Mouse (Mus musculus): Measurements from ENCODE around the gene Cdk18. TPM values are rescaled to one million over a fixed set of nuclear protein-coding genes. Genes with fewer than 3 reads are reported as not detected.

The Cdk18 gene
- total and polyA plus RNA-seq, 3 experiments = 0.02 to 0.33 TPM; not detected in 1

- no peak for DNase-seq (ENCODE audit: low spot score)
- TF ChIP-seq CTCF (IDR thresholded peaks at IDR 0.05; ENCODE audit: low read depth, low read length) = no peak
- TF ChIP-seq GATA1 (IDR thresholded peaks at IDR 0.05; ENCODE audit: borderline replicate concordance, low read length) = no peak
- TF ChIP-seq POLR2AphosphoS5 (IDR thresholded peaks at IDR 0.05; ENCODE audit: insufficient replicate concordance, low read depth, low read length) = no peak
- no peak for TF ChIP-seq TAL1 (conservative IDR thresholded peaks at IDR 0.05; ENCODE audit: low read depth, low read length)
- no peaks in the 10 kb centered on the region for H3K36me3 ChIP-seq (replicated peaks)
- H3K4me1 ChIP-seq (ENCODE audit: insufficient read depth, low read depth, low read length) = peaks cover 4% of the 10 kb centered on the region
- no peak for ATAC-seq (ENCODE audit: extremely low read depth, insufficient number of reproducible peaks, low FRiP score, poor library complexity, severe bottlenecking)
- H3K9me3 ChIP-seq (replicated peaks) = no peaks in the 10 kb centered on the region
- peaks cover 15% of the 10 kb centered on the region for H3K27me3 ChIP-seq (ENCODE audit: insufficient read depth, low read length)
- no peak overlapping the region for H3K4me3 ChIP-seq (ENCODE audit: low read depth, low read length)
Measured at GRCm38 (mm10) chr1:132099016-132099415, 40.5 kb downstream of the Cdk18 start.

GRCm38 (mm10) chr1:132098076-132098475 is 41.4 kb downstream of the Cdk18 start:
- Histone ChIP-seq H3K27me3 (ENCODE audit: insufficient read depth, low read length) (peaks cover 13% of the 10 kb centered on the region), H3K4me1 (ENCODE audit: insufficient read depth, low read depth, low read length) (peaks cover 4% of the 10 kb centered on the region), H3K9me3 (replicated peaks) (no peaks in the 10 kb centered on the region), H3K36me3 (replicated peaks) (no peaks in the 10 kb centered on the region), H3K4me3 (ENCODE audit: low read depth, low read length) (no peak overlapping the region)
- TF ChIP-seq POLR2AphosphoS5 (IDR thresholded peaks at IDR 0.05; ENCODE audit: insufficient replicate concordance, low read depth, low read length) (no peak), GATA1 (IDR thresholded peaks at IDR 0.05; ENCODE audit: borderline replicate concordance, low read length) (no peak), GATA2 (IDR thresholded peaks at IDR 0.05; ENCODE audit: borderline replicate concordance, low read depth, low read length) (no peak), TAL1 (conservative IDR thresholded peaks at IDR 0.05; ENCODE audit: low read depth, low read length) (no peak), CTCF (IDR thresholded peaks at IDR 0.05; ENCODE audit: low read depth, low read length) (no peak)
- DNase-seq (ENCODE audit: low spot score) (no peak), ATAC-seq (ENCODE audit: extremely low read depth, insufficient number of reproducible peaks, low FRiP score, poor library complexity, severe bottlenecking) (no peak)

- peak; percentile 91 for ATAC-seq (ENCODE audit: extremely low read depth, insufficient number of reproducible peaks, low FRiP score, poor library complexity, severe bottlenecking)
- Histone ChIP-seq H3K9me3 (replicated peaks) (no peaks in the 10 kb centered on the region), H3K27me3 (ENCODE audit: insufficient read depth, low read length) (peaks cover 8% of the 10 kb centered on the region), H3K4me1 (ENCODE audit: insufficient read depth, low read depth, low read length) (peaks cover 4% of the 10 kb centered on the region), H3K36me3 (replicated peaks) (no peaks in the 10 kb centered on the region), H3K4me3 (ENCODE audit: low read depth, low read length) (no peak overlapping the region)
- no peak for TF ChIP-seq GATA2 (IDR thresholded peaks at IDR 0.05; ENCODE audit: borderline replicate concordance, low read depth, low read length)
- TF ChIP-seq CTCF (IDR thresholded peaks at IDR 0.05; ENCODE audit: low read depth, low read length) = no peak
- TF ChIP-seq TAL1 (conservative IDR thresholded peaks at IDR 0.05; ENCODE audit: low read depth, low read length) = no peak
- TF ChIP-seq POLR2AphosphoS5 (IDR thresholded peaks at IDR 0.05; ENCODE audit: insufficient replicate concordance, low read depth, low read length) = no peak
- no peak for TF ChIP-seq GATA1 (IDR thresholded peaks at IDR 0.05; ENCODE audit: borderline replicate concordance, low read length)
- no peak for DNase-seq (ENCODE audit: low spot score)
Measured at GRCm38 (mm10) chr1:132095356-132096004, 44.0 kb downstream of the Cdk18 start.

GRCm38 (mm10) chr1:132093269-132093668 is 46.2 kb downstream of the Cdk18 start:
- ATAC-seq (ENCODE audit: extremely low read depth, insufficient number of reproducible peaks, low FRiP score, poor library complexity, severe bottlenecking) (no peak), DNase-seq (ENCODE audit: low spot score) (no peak)
- peaks cover 4% of the 10 kb centered on the region for H3K27me3 ChIP-seq (ENCODE audit: insufficient read depth, low read length)
- no peaks in the 10 kb centered on the region for H3K36me3 ChIP-seq (replicated peaks)
- H3K9me3 ChIP-seq (replicated peaks) = no peaks in the 10 kb centered on the region
- H3K4me1 ChIP-seq (ENCODE audit: insufficient read depth, low read depth, low read length) = peaks cover 4% of the 10 kb centered on the region
- no peak for TF ChIP-seq CTCF (IDR thresholded peaks at IDR 0.05; ENCODE audit: low read depth, low read length)
- TF ChIP-seq GATA1 (IDR thresholded peaks at IDR 0.05; ENCODE audit: borderline replicate concordance, low read length) = no peak
- no peak for TF ChIP-seq POLR2AphosphoS5 (IDR thresholded peaks at IDR 0.05; ENCODE audit: insufficient replicate concordance, low read depth, low read length)
- no peak for TF ChIP-seq TAL1 (conservative IDR thresholded peaks at IDR 0.05; ENCODE audit: low read depth, low read length)
- TF ChIP-seq GATA2 (IDR thresholded peaks at IDR 0.05; ENCODE audit: borderline replicate concordance, low read depth, low read length) = no peak
- no peak overlapping the region for H3K4me3 ChIP-seq (ENCODE audit: low read depth, low read length)

DNA sequence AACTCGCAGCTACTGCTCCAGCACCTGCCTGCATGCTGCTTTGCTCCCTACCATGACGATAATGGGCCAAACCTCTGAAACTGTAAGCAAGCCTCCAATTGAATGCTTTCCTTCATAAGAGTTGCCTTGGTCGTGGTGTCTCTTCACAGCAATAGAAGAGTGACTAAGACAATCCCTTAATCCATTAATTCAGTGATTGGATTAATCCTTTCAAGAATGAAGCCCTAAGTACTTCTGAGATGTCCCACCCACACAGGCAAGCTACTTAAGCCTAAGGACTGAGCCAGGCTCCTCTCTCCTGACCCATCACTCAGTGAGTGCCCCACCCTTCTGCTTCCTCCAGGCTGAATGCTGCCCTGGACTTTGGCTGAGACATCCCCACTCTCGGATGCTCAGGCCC is 49.2 kb downstream of the Cdk18 start:
- no peaks in the 10 kb centered on the region for H3K9me3 ChIP-seq (replicated peaks)
- no peak overlapping the region for H3K4me3 ChIP-seq (ENCODE audit: low read depth, low read length)
- no peaks in the 10 kb centered on the region for H3K36me3 ChIP-seq (replicated peaks)
- ATAC-seq (ENCODE audit: extremely low read depth, insufficient number of reproducible peaks, low FRiP score, poor library complexity, severe bottlenecking) (no peak), DNase-seq (ENCODE audit: low spot score) (no peak)
- no peaks in the 10 kb centered on the region for H3K4me1 ChIP-seq (ENCODE audit: insufficient read depth, low read depth, low read length)
- peaks cover 6% of the 10 kb centered on the region for H3K27me3 ChIP-seq (ENCODE audit: insufficient read depth, low read length)
- TF ChIP-seq POLR2AphosphoS5 (IDR thresholded peaks at IDR 0.05; ENCODE audit: insufficient replicate concordance, low read depth, low read length) = no peak
- TF ChIP-seq GATA2 (IDR thresholded peaks at IDR 0.05; ENCODE audit: borderline replicate concordance, low read depth, low read length) = no peak
- no peak for TF ChIP-seq TAL1 (conservative IDR thresholded peaks at IDR 0.05; ENCODE audit: low read depth, low read length)
- TF ChIP-seq GATA1 (IDR thresholded peaks at IDR 0.05; ENCODE audit: borderline replicate concordance, low read length) = no peak
- no peak for TF ChIP-seq CTCF (IDR thresholded peaks at IDR 0.05; ENCODE audit: low read depth, low read length)

DNA sequence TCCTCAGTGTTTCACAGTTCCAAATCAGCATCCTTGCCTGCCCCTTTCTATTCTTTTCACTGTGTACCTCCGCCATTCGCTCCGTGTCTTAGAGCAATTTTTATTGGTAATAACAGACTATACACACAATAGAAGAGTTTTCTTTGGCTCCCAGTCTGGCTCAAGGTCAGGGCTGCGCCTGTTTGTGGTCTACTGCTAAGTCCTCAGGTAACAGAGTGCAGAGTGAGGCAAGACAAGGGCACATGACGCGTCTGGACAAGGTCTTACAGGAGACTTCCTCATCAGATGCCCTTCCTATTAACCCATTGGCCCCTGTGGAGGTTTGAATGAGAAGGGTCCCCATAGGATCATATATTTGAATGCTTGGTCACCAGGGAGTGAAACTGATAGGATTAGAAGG is 49.7 kb downstream of the Cdk18 start:
- no peaks in the 10 kb centered on the region for H3K36me3 ChIP-seq (replicated peaks)
- DNase-seq (ENCODE audit: low spot score) = no peak
- no peak overlapping the region for H3K4me3 ChIP-seq (ENCODE audit: low read depth, low read length)
- H3K27me3 ChIP-seq (ENCODE audit: insufficient read depth, low read length) = peaks cover 6% of the 10 kb centered on the region
- no peaks in the 10 kb centered on the region for H3K4me1 ChIP-seq (ENCODE audit: insufficient read depth, low read depth, low read length)
- no peaks in the 10 kb centered on the region for H3K9me3 ChIP-seq (replicated peaks)
- no peak for ATAC-seq (ENCODE audit: extremely low read depth, insufficient number of reproducible peaks, low FRiP score, poor library complexity, severe bottlenecking)
- TF ChIP-seq POLR2AphosphoS5 (IDR thresholded peaks at IDR 0.05; ENCODE audit: insufficient replicate concordance, low read depth, low read length) (no peak), TAL1 (conservative IDR thresholded peaks at IDR 0.05; ENCODE audit: low read depth, low read length) (no peak), GATA1 (IDR thresholded peaks at IDR 0.05; ENCODE audit: borderline replicate concordance, low read length) (no peak), GATA2 (IDR thresholded peaks at IDR 0.05; ENCODE audit: borderline replicate concordance, low read depth, low read length) (no peak), CTCF (IDR thresholded peaks at IDR 0.05; ENCODE audit: low read depth, low read length) (no peak)

Measured in G1E (cell line).